Mouse (Mus musculus) neural tube, embryonic 12.5 days (tissue): ENCODE measurements around the gene Gdnf. TPM values are rescaled to one million over a fixed set of nuclear protein-coding genes. Genes with fewer than 3 reads are reported as not detected.

Experiments
- ATAC-seq: fragments of 200-750 bp; cut with Nextera tagmentation; 2 replicates; pipeline ENCODE4 v1.8.0; 2017; ENCODE audit warnings: low read depth, mild to moderate bottlenecking, moderate TSS enrichment, moderate library complexity; ENCODE audit not compliant: low FRiP score
- H3K27ac ChIP-seq: fragments of 300-500 bp; sonication (generic); 2 replicates; pipeline ENCODE4 v1.5.1; 2016
- H3K27me3 ChIP-seq: fragments of 300-500 bp; sonication (generic); replicated peaks from 2 replicates; pipeline ENCODE4 v1.6.1; 2016; ENCODE audit warnings: mild to moderate bottlenecking
- H3K36me3 ChIP-seq: fragments of 300-500 bp; sonication (generic); 2 replicates; pipeline ENCODE4 v1.6.1; 2016; ENCODE audit warnings: mild to moderate bottlenecking
- H3K4me1 ChIP-seq: fragments of 300-500 bp; sonication (generic); 2 replicates; pipeline ENCODE4 v1.6.1; 2016
- H3K4me2 ChIP-seq: fragments of 300-500 bp; sonication (generic); replicated peaks from 2 replicates; pipeline ENCODE4 v1.6.1; 2016; ENCODE audit warnings: mild to moderate bottlenecking
- H3K4me3 ChIP-seq: fragments of 300-500 bp; sonication (generic); 2 replicates; pipeline ENCODE4 v1.5.1; 2016
- H3K9ac ChIP-seq: fragments of 300-500 bp; sonication (generic); 2 replicates; pipeline ENCODE4 v1.6.1; 2016; ENCODE audit warnings: mild to moderate bottlenecking
- H3K9me3 ChIP-seq: fragments of 300-500 bp; sonication (generic); 2 replicates; pipeline ENCODE4 v1.6.1; 2016; ENCODE audit warnings: mild to moderate bottlenecking
- WGBS: fragments of 180-500 bp; shearing (Covaris S2); methylation state at CpG from one replicate; pipeline ENCODE4 v1.1.7; 2016; 5-methylcytosine and 5-hydroxymethylcytosine counted together
- polyA plus RNA-seq: library from polyadenylated mRNA; unstranded; fragments of >200 nt; fragmentation: Nextera tagmentation; extraction: Ambion mirVana; gene quantifications from 2 replicates; pipeline ENCODE4 v1.2.1, GENCODE M21; 2016

Gene Gdnf
- polyA plus RNA-seq, 1 experiment from 2014 or later = 0.43 TPM

- Histone ChIP-seq H3K9ac (no peak overlapping the region), H3K4me2 (no peak overlapping the region), H3K27ac (no peak overlapping the region), H3K4me3 (no peak overlapping the region), H3K9me3 (no peaks in the 10 kb centered on the region), H3K36me3 (no peaks in the 10 kb centered on the region), H3K4me1 (no peaks in the 10 kb centered on the region), H3K27me3 (no peaks in the 10 kb centered on the region)
- no peak for ATAC-seq
- WGBS = 79% methylated on average over 5 of the region's 5 CpGs
Measured at GRCm38 (mm10) chr15:7872473-7872872, 61.8 kb downstream of the Gdnf start.

- no peaks in the 10 kb centered on the region for H3K36me3 ChIP-seq
- no peak for ATAC-seq
- H3K27me3 ChIP-seq = no peaks in the 10 kb centered on the region
- H3K9ac ChIP-seq = no peak overlapping the region
- no peak overlapping the region for H3K4me3 ChIP-seq
- H3K27ac ChIP-seq = no peak overlapping the region
- WGBS = 44% methylated on average over 6 of the region's 6 CpGs
- H3K4me2 ChIP-seq = no peak overlapping the region
- H3K4me1 ChIP-seq = peaks cover 7% of the 10 kb centered on the region; the same call in 1 of the 2 replicates
- H3K9me3 ChIP-seq = no peaks in the 10 kb centered on the region
Measured at GRCm38 (mm10) chr15:7875879-7876278, 65.2 kb downstream of the Gdnf start.

GRCm38 (mm10) chr15:7877560-7878467, 67.2 kb downstream of the Gdnf start:
- 29% methylated on average over 22 of the region's 22 CpGs for WGBS
- peaks cover 7% of the 10 kb centered on the region; the same call in 1 of the 2 replicates for H3K4me1 ChIP-seq
- no peak overlapping the region for H3K4me3 ChIP-seq
- peaks cover 5% of the 10 kb centered on the region for H3K36me3 ChIP-seq
- H3K4me2 ChIP-seq = no peak overlapping the region
- no peaks in the 10 kb centered on the region for H3K9me3 ChIP-seq
- no peak overlapping the region for H3K9ac ChIP-seq
- no peak for ATAC-seq
- no peak overlapping the region for H3K27ac ChIP-seq
- H3K27me3 ChIP-seq = no peaks in the 10 kb centered on the region

- Histone ChIP-seq H3K27ac (no peak overlapping the region), H3K9ac (no peak overlapping the region), H3K4me1 (peaks cover 7% of the 10 kb centered on the region; the same call in 1 of the 2 replicates), H3K4me2 (no peak overlapping the region), H3K36me3 (peaks cover 8% of the 10 kb centered on the region), H3K27me3 (no peaks in the 10 kb centered on the region), H3K9me3 (no peaks in the 10 kb centered on the region), H3K4me3 (no peak overlapping the region)
- WGBS = 91% methylated on average over 10 of the region's 10 CpGs
- ATAC-seq = no peak
Measured at GRCm38 (mm10) chr15:7878861-7879260, 68.2 kb downstream of the Gdnf start.

GRCm38 (mm10) chr15:7879956-7880355, 69.3 kb downstream of the Gdnf start:
- no peak for ATAC-seq
- Histone ChIP-seq H3K4me2 (no peak overlapping the region), H3K4me1 (peaks cover 7% of the 10 kb centered on the region; the same call in 1 of the 2 replicates), H3K36me3 (peaks cover 13% of the 10 kb centered on the region), H3K4me3 (no peak overlapping the region), H3K27me3 (no peaks in the 10 kb centered on the region), H3K9ac (no peak overlapping the region), H3K9me3 (no peaks in the 10 kb centered on the region), H3K27ac (no peak overlapping the region)
- WGBS = 45% methylated on average over 7 of the region's 7 CpGs

GRCm38 (mm10) chr15:7884181-7884580, 73.5 kb downstream of the Gdnf start:
- 95% methylated on average over 11 of the region's 11 CpGs for WGBS
- H3K4me3 ChIP-seq = no peak overlapping the region
- H3K9ac ChIP-seq = no peak overlapping the region
- no peak for ATAC-seq
- no peaks in the 10 kb centered on the region for H3K27me3 ChIP-seq
- no peak overlapping the region for H3K4me2 ChIP-seq
- H3K4me1 ChIP-seq = 0 out of 2 replicates have a peak, but pooled peaks cover 7% of the 10 kb centered on the region
- no peak overlapping the region for H3K27ac ChIP-seq
- no peaks in the 10 kb centered on the region for H3K9me3 ChIP-seq
- H3K36me3 ChIP-seq = peaks cover 13% of the 10 kb centered on the region

- no peaks in the 10 kb centered on the region for H3K27me3 ChIP-seq
- no peak for ATAC-seq
- no peak overlapping the region for H3K27ac ChIP-seq
- no peak overlapping the region for H3K9ac ChIP-seq
- peaks cover 13% of the 10 kb centered on the region for H3K36me3 ChIP-seq
- H3K9me3 ChIP-seq = no peaks in the 10 kb centered on the region
- no peak overlapping the region for H3K4me2 ChIP-seq
- H3K4me3 ChIP-seq = no peak overlapping the region
- 0 out of 2 replicates have a peak, but pooled peaks cover 3% of the 10 kb centered on the region for H3K4me1 ChIP-seq
- WGBS = 82% methylated on average over 10 of the region's 10 CpGs
Measured at GRCm38 (mm10) chr15:7885106-7885505, 74.5 kb downstream of the Gdnf start.

GRCm38 (mm10) chr15:7886591-7886990, 75.9 kb downstream of the Gdnf start:
- peaks cover 11% of the 10 kb centered on the region for H3K36me3 ChIP-seq
- no peak for ATAC-seq
- no peaks in the 10 kb centered on the region for H3K9me3 ChIP-seq
- H3K4me3 ChIP-seq = no peak overlapping the region
- WGBS = 93% methylated on average over 8 of the region's 8 CpGs
- no peak overlapping the region for H3K9ac ChIP-seq
- H3K27ac ChIP-seq = no peak overlapping the region
- H3K4me1 ChIP-seq = no peaks in the 10 kb centered on the region
- H3K4me2 ChIP-seq = no peak overlapping the region
- H3K27me3 ChIP-seq = no peaks in the 10 kb centered on the region
